Mouse (Mus musculus) adrenal gland, adult 8-10 months (tissue): ENCODE measurements at regions not wholly inside any gene's neighbourhood (a gene's known extent, or its start where the extent isn't known, plus 50 kb on each side); places are given as distances from the start of the nearest gene placed in this dataset.
A peak's percentile ranks its signal among the peaks of the same experiment; 100 is the strongest.

ENCODE experiments used
- DNase-seq: peaks from one replicate; pipeline ENCODE4 v3.0.0; 2022

DNA sequence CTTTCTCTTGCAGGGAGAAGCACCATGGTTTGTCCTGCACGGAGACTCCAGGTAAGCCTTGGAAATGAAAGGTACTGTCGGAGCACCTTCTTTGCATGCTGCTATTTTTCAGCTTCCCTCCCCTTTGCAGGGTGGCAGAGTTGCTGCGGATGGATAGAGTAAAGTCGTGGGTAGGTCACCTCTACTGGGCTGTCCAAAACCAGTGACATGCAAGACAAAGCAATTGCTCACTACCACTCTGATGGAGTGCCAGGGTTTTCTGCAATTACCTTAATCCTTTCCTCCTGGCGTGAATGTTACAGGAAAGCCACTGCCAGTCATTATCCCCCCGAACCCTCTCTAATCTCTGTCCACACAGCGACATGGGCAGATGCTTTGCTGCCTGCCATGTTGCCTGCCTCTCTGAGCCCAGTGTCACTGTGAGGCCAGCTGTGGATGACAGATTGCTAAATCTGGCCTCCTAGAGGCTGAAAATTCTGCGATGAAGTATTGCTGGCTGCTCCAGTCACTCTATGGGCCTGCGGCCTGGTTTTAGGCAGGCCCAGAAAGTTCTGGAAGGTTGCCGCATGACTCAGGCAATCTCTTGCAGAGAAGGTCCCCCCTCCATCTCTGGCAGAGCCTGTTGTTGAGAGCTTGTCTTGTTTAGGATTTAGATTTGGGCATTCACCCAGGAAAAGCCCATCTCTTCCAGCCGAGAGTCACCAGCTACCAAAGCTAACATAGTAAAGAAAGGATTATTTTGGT, 54.1 kb upstream of the Sod3 start:
- DNase-seq, result peak; percentile 28

GRCm38 (mm10) chr5:52296303-52296702, 67.3 kb upstream of the Sod3 start:
- no peak for DNase-seq

DNA sequence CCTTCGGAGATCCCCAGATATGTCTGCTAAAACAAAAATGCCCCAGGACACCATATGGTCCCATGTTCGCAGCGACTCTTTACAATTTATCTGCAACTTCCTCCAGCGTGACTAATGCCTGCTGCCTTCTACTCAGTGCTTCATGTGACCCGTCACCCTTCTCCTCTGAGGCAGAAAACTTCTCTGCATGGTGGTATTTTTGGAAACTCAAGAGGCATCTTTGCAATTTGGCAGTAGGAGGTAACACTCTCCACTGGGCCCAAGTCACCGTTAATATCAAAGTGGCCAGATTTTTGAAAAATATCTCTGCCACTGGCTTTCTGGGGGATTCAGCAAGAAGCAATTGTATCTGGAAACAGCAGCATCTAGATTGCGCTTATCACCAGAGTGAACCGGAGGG, 69.1 kb upstream of the Sod3 start:
- no peak for DNase-seq

DNA sequence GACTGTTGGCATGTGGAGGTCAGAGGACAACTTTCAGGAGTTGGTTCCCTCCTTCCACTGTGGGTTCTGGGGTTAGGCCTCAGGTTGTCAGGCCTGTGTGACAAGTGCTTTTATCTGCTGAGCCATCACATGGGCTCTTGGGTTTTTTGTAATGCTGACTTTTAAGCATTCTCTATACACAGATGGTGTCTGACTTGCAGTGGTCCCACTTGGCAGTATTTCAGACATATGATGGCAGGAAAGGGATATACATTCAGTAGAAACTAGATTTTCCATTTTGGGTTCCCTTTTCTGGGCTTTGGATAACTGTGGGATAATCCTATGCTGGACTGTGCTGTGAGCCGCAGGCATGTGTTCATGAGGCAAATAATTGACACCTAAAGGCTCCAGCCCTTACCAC, 75.3 kb upstream of the Sod3 start:
- no peak for DNase-seq

DNA sequence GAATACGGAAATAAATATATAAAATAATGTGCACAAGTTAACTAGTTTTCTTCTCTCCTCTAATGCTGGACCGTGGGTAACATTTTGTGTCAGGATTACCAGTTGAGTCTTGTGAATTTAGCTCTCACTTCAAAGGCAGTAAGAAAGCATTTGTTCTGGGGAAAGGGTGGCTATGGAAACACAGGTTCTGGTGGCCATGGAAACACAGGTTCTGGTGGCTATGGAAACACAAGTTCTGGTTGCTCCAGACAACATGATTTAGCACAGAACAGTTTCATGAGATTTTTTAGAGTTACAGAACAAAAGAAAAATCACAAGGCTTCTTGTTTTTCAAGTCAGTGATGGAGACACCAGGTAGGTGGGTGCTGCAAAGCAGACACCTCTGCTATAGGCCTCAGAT, 82.7 kb upstream of the Sod3 start:
- no peak for DNase-seq

- no peak for DNase-seq
These were observed 85.5 kb upstream of the Sod3 start for GRCm38 (mm10) chr5:52278111-52278510.

DNA sequence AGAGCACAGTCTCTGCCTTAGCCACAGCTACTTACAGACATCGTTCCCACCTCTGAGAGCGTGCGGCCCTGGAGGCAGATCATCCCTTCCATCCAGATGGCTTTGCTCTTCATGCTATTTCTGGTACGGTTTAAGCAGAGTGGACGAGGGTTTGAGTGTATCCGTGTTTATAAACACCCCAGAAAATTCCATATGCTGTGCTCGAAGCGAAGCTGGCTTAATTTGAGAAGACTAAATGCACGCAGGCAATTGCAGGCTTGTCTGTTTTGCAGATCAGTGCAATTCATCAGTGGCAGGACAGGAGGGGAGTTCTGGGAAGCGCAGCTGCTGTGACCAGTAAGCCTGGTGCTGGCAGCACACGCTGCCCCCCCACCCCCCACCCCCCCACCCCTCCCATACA, 72.9 kb upstream of the Dhx15 start:
- no peak for DNase-seq

- DNase-seq, result no peak
These were observed 67.8 kb upstream of the Dhx15 start for GRCm38 (mm10) chr5:52258075-52258474.

GRCm38 (mm10) chr5:52254602-52255071, 64.3 kb upstream of the Dhx15 start:
- DNase-seq, result no peak

DNA sequence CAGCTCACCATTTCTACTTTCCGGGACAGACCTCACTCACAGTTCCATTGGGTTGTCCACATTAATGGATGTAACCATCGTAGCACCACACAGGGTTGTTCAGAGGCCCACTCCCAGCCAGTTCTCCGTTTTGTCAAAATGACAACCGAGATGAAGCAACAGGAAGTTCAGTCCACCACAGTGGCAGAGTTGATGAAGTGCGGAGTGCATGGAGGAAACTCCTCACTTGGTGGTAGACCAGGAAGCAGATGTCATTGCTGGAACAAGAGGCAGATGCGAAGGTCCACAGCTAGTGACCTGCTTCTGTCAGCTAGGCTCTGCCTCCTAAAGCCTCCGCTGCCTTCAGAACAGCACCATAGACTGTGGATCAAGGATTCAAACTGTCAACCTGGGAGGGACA, 59.5 kb upstream of the Dhx15 start:
- DNase-seq, result no peak

DNA sequence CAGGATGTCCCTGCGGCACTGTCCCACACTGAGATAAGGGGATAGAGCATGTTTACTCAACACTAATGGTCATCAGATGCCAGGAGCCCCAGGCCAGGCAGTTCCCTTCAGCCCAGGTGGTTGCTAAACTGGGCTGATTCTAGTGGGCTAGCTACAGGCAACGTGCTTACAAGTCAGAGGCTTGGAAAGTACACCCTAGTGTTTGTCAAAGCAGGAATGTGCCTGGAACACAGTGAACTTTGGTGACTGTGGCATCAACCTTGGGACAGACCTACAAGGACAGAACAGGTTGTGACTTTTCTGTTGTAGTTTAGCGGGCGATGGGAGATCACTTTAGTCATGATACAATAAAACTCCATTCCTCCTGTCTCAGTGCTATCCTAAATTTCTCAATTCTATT, 53.6 kb upstream of the Dhx15 start:
- DNase-seq, result no peak

GRCm38 (mm10) chr5:52242414-52242813, 52.1 kb upstream of the Dhx15 start:
- no peak for DNase-seq

- no peak for DNase-seq
These were observed 50.2 kb upstream of the Dhx15 start for GRCm38 (mm10) chr5:52240540-52240939.
